Mouse (Mus musculus): ENCODE measurements at regions not wholly inside any gene's neighbourhood (a gene's known extent, or its start where the extent isn't known, plus 50 kb on each side); places are given as distances from the start of the nearest gene placed in this dataset.

GRCm38 (mm10) chr19:16045261-16045660 is 60.5 kb upstream of the Cep78 start:
- no peak for TF ChIP-seq CTCF (IDR thresholded peaks at IDR 0.05; ENCODE audit: extremely low read depth, insufficient read depth, insufficient read length, insufficient replicate concordance)
- TF ChIP-seq POLR2A (IDR thresholded peaks at IDR 0.05; ENCODE audit: low read depth, low read length) = no peak
